Mouse (Mus musculus): Measurements from ENCODE around the gene Acvr2b. TPM values are rescaled to one million over a fixed set of nuclear protein-coding genes. Genes with fewer than 3 reads are reported as not detected.
"Not testable (repeated sequence)": the region's sequence is repeated elsewhere in the genome, so short reads cannot be mapped to it uniquely, and the experiment has no call there.

Gene Acvr2b
- 1 to 10 TPM; 4.8 to 5.0 TPM for total RNA-seq (2021)
- long read RNA-seq, experiment 1, partial matches to known transcripts, result 0 of 4 reads
- long read RNA-seq, experiment 1, other reads (novel, unspliced or antisense), result 0 of 4 reads
- long read RNA-seq, experiment 2, partial matches to known transcripts, result 1 of 9 reads
- long read RNA-seq, experiment 2, other reads (novel, unspliced or antisense), result 6 of 9 reads

DNA sequence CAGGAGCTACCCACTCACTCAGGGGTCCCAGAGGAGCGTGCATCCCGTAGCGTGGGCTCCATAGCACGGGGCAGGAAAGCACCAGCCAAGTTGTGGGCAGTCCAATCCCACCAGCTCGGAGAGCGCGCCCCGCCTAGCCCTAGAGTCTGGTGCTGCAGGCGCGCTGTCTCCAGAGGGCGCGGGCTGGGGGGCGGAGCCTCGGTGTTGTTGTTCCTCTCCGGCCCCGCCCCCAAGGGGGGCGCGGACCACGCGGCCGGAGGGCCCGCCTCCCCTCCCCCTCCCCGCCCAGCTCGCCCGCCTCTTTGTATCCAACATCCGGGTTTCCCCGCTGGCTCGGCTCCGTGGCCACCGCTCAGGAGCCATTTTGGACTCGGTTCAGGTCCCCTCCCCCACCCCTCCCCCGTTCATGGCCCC is at the start of gene Acvr2b:
Gene Acvr2b, plus strand, starts transcription at position 318 of the 414 bp plus-strand sequence.
- peak; percentile 90 to 92 for DNase-seq (ENCODE audit: low spot score in 2 of 2)

DNA sequence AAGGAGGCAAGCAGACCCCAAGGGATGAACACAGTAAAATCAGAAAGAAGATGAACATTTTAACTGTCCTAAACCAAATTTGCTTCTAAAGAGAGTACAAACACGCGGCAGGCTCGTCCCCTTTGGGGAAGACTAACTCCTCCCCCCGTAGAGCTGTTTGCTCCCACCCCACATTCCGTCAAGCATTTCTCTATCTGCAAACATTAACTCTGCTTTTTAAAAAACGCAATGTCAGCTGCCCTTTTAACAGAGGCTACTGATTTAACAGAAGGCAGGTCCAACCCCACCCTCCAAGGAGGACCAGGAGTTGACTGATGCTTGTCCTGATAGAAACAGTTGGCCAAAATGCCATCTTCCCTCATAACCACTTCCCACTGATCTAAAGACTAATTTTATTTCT is 48.0 kb upstream of the Acvr2b start:
- no peak for DNase-seq (ENCODE audit: low spot score in 2 of 2)

DNA sequence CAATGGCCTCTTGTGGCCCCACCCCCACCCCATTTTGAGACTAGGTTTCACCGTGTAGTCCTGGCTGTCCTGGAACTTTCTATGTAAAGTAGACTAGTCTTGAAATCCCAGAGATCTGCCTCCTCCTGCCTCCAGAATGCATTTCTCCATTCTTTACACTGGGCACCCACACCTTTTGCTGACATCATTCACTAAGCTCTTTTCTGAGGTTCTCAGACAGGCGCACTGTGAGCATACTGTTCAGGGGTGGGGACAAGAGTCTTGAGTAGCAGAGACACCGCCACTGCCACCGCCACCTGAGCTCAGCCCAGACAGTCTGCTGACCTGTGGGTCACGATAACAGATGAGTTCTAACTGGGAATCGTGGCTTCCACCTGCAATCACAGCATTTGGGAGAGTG is 46.0 kb upstream of the Acvr2b start:
- no peak for DNase-seq (ENCODE audit: low spot score in 2 of 2)

DNA sequence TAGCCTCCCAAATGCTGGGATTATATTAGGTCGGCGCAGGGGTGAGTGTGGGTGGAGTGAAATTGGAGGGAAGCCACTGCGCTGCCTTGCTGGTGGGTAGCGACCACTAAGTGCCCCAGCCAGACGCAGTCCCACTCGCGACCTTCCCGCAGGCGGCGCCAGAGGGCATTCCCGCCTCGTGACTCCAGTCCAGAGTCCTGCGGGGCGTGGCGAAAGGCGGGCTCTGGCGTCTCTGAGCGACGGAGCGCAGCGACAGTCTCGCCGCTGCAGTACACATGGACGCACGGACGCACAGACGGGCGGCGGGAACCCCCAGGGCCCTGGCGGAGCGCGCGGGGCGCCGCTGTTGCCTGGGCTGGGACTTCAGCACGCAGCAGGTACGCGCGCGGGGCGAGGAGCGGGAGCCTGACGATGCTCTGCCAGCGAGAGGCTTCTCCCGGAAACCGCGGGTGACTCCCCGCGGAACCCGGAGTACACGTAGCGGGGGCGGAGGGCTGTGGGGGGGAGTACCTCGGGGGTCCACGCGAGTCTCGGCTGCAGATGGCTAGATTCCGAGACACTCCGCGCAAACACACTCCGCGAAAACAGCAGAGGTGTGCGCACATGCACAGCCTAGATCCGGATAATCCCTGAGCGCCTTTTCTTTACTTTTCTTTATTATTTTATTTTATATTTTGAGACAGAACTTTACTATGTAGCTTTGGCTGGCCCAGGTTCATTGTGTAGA is 44.4 kb upstream of the Acvr2b start, which contains the start of gene Xylb:
Gene Xylb, plus strand, starts transcription at position 51 of the 727 bp plus-strand sequence.
- peak; percentile 90 to 94 for DNase-seq (ENCODE audit: low spot score in 2 of 2)

DNA sequence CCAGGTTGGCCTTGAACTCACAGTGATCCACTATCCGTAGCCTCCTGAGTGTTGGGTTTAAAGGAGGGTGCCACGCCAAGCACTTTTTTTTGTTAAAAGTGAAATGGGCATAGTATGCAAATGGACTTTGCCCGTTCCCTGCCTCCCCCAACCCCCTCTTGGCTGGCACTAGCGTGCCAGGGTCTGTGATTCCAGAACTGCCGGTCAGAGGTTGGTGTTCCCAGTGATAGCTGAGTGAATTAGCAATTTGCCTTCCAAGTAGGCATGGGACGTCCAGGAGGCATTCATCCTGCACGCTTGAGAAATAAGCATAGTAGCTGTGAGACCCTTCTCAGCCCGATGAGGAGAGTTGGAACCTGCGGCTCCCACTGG is 43.9 kb upstream of the Acvr2b start:
- no peak for DNase-seq (ENCODE audit: low spot score in 2 of 2)

DNA sequence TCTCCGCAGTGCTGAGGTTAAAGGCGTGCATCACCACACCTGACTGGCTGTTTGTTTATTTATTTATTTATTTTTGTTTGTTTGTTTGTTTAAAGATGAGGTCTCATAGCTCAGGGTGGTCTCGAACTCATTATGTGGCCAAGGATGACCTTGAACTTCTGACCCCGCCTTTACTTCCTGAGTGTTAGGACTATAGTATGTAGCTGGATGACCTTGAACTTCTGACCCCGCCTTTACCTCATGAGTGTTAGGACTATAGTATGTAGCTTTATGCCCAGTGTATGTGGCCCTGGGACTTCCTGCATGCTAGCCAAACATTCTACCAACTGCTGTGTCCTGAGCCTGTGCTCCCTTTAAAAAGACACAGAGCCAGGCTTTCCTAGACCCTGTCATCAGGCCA is 40.5 kb upstream of the Acvr2b start:
- no peak for DNase-seq (ENCODE audit: low spot score in 2 of 2)

DNA sequence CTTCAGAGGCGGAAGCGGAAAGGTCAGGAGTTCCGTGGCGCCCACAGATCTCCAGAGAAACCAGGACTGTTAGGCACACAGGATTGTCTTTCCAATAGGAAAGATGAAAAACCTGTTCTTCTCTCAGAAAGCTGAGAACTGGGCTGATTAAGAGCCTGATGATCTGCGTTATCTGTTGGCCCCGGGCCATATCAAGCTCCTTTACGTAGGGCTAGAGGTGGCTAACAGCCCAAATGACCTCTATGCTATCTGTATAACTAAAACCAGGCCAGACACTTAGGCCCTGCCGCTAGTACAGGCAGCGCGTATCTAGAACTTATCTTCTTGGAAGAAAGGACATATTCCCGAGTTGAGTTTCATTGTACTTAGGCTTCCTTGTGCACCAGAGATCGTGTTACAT is 38.7 kb upstream of the Acvr2b start:
- DNase-seq (ENCODE audit: low spot score in 2 of 2), result no peak

DNA sequence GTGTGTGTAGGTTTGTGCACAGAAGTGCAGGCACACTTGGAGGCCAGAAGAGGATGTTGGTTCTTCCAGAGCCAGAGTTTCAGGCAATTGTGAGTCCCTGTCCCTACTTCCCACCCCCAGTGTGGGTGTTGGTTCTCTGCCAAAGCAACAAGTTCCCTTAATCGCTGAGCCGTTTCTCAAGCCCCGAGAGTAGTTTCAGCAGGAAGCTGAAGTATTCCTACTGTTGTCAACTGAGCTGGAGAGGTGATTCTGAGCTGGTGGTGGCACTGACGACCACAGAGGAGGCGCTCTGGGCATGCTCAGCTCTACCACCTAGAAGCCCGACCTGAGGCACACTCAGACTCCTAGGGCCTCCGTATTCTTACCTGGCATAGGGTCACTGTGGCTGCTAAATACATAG is 36.6 kb upstream of the Acvr2b start, which contains the start of gene Slc22a14:
Gene Slc22a14, minus strand, starts transcription at position 270 of the 400 bp plus-strand sequence.
- DNase-seq (ENCODE audit: low spot score in 2 of 2), result no peak

DNA sequence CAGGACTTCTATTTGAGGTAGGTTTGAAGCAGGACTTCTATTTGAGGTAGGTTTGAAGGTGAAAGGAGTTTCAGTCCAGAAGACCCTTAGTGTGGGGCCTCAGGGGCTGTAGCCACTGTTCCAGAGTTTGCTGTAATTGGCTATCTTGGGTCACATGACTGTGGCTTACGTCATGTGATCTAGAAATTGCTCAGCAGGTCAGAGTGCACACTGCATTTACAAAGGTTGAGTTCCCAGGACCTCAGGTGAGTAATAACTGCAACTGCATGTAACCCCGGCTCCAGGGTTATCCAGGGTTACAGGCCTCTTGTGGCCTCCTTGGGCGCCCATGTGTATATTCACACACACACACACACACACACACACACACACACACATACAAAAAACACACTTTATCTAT is 33.6 kb upstream of the Acvr2b start:
- DNase-seq (ENCODE audit: low spot score in 2 of 2), result no peak

DNA sequence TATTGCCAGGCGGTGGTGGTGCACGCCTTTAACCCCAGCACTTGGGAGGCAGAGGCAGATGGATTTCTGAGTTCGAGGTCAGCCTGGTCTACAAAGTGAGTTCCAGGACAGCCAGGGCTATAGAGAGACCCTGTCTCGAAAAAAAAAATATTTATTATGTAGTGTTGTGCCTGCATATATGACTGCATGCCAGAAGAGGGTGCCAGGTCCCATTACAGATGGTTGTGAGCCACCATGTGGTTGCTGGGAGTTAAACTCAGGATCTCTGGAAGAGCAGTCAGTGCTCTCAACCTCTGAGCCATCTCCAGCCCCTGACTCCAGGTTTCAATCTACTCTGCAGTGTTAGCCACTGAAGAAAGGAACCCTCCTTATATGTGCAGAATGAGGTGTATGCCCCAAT is 31.1 kb upstream of the Acvr2b start:
- DNase-seq (ENCODE audit: low spot score in 2 of 2), result not testable (repeated sequence)

DNA sequence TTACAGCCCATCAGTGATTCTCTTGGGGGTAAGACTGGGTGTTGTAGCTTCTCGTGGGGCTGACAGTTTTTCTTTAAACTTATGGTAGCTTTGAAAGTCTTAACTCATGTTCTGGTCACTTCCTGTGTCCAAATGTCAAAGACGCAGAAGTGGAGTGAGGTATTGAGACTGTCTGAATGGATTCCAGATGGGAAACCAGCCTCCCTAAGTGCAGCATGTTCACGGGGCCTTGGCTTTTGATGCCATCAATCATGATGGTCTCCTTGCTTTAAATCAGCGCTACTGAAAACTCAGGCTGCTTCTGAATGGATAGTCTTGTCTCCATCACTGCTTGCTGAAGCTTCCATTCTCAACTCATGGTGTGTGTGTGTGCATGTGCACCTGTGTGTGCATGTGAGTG is 30.7 kb upstream of the Acvr2b start:
- no peak for DNase-seq (ENCODE audit: low spot score in 2 of 2)

DNA sequence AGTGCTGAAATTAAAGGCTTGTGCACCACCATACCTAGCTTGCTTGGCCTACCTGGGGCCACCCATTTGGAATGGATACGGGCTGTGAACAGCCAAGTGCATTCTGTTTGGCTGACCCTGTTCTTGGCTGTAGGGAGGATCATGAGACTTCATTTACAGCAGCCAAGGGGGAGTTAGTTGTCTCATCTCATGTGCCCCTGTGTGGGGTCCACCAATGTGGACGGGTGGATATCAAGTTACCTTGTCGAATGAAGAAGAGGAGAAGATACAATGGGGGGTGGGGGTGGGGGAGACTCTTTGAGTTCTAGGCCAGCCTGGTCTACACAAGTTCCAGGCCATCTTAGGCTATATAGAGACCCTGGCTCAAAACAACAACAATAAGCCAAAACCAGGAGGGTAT is 26.9 kb upstream of the Acvr2b start:
- DNase-seq (ENCODE audit: low spot score in 2 of 2), result no peak

DNA sequence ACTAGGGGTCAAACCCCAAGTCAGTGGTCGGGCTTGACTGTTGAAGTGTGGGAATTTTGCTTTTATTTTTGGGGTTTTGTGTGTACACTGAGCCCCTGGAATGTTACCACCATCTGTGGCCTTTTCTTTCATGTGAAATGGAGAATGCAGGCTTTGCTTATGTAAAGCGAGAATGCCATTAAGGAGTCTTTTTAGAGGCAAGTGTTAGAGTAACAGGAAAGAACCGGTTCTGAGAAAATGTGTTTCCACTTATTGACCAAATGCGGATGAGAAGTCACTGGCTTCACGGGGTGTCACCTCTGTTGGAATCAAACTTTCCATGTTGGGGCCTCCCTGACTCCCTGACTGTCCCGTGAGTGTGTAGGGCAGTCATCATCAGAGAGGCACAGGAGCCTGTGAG is 26.4 kb upstream of the Acvr2b start:
- no peak for DNase-seq (ENCODE audit: low spot score in 2 of 2)

DNA sequence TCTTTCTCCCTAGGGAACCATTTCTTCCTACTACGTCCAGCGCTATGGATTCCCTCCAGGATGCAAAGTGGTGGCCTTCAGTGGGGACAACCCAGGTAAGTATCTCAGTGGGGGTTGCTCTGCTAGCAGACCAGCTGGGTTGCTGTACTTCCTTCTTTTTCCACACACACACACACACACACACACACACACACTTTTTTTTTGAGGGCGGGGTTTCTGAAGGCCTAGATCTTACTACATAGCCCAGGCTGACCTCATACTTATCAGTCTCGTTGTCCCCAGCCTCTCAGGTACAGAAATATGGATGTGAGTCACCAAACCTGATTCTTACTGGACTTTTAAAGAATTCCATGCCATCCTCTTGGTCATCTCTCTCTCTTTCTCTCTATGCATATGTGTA is 23.7 kb upstream of the Acvr2b start:
- DNase-seq (ENCODE audit: low spot score in 2 of 2), result no peak

DNA sequence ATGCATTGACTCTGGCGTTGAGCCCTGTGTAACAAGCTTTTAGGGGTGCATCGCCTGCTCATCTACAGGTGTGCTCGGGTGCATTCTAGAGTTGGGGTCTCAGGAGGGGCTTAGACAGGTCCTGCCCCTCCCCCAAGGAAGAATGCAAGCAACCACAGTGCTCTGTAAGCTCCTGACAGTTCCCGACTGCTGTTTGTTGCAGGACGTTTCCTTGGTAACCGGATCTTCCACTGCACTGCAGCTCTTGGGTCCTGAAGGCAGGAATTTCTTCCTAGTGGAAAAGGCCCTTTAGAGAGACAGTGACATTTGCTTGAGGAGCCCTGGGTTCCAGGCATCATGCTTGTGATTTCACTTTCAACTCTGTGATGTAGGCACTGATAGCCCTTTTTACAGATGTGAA is 19.3 kb upstream of the Acvr2b start:
- no peak for DNase-seq (ENCODE audit: low spot score in 2 of 2)

DNA sequence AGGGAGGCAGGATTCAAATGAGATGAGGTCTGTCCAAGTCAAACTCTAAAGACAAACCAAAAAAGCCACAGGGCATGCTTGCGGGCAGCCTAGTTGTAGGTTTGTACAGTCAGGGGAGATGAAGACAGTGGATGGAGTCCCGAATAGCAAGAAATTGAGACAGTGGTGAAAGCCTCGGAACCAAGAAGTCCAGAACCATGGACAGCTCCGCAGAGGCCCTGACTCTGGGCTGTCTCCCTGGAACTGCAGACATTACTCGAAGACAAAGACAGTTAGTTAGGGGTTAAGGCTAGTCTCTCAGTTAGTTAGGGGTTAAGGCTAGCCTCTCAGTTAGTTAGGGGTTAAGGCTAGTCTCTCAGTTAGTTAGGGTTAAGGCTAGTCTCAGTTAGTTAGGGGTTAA is 13.0 kb upstream of the Acvr2b start:
- DNase-seq (ENCODE audit: low spot score in 2 of 2), result no peak

DNA sequence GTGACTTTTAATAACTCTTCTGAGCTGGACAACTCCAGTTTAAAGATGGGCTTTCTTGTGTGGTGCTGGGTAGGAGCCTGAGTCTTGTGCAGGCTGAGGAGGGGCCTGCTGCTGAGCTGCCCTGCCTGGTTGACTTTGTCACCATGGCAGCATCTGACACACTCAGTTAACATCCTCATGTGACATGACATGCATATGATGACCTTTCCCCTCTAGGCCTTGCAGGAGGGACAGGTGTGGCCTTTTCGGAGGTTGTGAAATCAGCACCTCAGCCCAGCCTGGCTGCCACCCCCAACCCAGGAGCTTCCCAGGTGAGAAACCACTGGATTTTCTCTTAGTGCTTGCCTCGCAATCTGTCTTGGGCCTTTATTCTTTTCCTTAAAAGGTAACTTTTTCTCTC is 11.7 kb upstream of the Acvr2b start:
- DNase-seq (ENCODE audit: low spot score in 2 of 2), result no peak

DNA sequence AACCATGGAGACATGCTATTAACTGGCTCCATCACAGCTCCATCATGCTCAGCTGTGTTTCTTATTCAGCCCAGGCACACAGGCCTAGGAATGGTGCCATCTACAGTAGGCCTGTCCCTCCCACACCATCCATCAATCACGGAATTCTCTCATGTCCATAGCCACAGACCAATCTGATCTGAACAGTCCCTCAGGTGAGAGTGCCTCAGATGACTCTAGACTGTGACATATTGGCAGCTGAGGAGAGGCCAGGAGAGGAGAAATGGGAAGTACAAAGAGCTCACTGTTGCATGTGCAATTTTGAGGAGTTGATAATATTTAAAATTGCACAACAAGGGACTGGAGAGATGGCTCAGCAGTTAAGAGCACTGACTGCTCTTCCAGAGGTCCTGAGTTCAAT is 7.1 kb upstream of the Acvr2b start:
- DNase-seq (ENCODE audit: low spot score in 2 of 2), result no peak

DNA sequence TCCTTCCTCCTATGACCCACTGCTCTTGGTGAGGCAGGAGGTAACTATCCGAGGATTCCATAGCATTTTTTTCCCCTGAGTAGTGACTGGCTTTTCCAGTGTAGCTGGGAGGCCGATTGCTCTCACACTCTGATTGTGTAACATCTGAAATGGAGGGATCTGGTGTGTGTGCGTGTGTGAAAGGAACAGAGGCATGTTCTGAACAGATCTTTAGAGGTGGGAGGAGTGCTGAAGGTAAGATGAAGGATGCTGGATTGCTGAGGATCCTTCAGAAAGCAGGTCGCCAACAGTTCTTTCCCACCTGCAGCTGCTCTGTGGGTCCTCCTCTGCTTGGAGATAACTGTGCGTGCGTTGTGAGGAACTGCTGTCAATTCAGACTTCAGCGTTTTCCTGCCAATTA is 567 bp upstream of the Acvr2b start:
- no peak for DNase-seq (ENCODE audit: low spot score in 2 of 2)

DNA sequence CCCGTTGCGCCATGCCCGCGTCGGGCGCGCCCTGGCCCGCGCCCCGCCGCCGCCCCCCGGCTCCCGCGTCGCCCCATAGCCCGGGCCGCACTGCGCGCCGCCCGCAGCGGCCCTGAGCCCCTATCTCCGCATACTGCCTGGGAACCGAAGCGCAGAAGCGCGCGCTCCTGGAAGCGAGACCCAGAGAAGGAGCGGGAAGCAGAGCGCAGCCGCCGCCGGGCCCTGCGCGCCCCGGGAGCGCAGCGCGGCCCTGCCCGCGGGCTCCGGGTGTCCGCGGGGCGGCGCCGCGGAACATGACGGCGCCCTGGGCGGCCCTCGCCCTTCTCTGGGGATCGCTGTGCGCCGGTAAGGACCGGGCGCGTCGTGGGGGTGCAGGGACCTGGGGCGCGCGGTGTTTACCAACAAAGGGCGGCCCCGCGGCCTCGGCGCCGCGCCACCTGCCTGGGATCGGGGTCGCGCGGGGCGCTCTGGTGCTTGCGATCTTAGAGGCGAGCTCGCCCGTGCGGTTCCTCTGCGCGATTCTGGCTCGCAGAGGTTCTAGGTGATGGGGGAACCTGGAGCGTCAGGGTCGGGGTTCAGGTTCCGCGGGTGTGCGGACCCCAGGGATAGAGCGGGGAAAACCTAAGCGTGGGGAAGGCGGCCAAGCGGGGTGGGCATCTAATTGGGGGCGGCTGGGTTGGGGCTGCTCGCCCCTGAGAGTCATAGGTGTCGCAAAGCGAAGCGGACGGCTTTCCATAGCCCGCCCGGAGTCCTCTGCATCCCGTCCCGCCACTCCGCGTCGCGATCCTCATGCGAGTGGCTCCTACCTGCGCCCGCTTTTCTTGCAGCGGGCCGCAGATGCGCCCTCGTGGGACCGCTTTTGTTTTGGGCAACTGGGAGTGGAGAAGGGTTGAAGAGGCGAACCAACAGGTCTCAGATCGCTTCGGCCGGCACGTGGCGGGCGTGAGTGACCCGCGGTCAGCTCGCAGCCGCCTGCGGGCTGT is 626 bp downstream of the Acvr2b start:
- peak; percentile 55 to 58 for DNase-seq (ENCODE audit: low spot score in 2 of 2)

DNA sequence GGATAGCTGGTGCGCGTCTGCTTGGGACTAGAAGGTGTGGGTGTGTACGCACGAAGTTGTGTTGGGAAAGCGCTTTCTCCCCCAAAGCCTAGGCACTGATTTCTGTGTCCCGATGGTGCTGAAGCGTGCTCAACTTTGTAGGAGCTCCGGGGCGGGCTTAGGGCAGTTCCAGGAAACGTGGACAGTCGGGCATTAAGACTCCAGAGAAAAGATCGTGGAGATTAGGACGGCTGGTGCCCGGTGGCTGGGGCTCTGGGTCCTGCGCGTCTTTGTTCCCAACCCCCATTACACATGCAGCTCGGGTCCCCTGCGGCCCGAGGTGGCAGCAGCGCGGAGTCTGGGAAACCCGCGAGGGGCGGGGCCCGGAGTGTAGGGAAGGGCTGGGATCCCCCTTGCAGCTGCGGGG is 1.3 kb downstream of the Acvr2b start:
- peak; percentile 33 to 39 for DNase-seq (ENCODE audit: low spot score in 2 of 2)

DNA sequence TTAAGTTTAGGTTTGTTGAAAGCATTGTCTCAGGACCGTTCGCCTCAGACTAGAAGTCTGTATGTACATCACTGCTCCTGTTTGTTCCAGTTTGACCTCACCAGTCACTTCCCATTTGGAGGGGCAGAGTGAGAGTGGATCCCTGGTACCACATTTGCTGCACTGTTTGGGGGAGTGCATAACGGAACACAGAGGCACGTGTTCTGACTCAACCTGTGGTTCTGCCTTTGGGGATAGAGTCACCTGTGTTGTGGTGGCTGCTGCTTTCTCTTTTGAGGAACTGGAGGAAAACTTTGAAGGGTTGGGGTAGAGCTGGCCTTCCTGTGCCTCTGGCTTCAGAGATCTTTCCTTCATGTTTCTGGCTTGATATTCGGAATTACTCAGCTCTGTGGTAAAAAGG is 2.2 kb downstream of the Acvr2b start:
- no peak for DNase-seq (ENCODE audit: low spot score in 2 of 2)

Data from adrenal gland, adult 18-20 months (tissue).